Mouse (Mus musculus): ENCODE measurements around the gene Mal. TPM values are rescaled to one million over a fixed set of nuclear protein-coding genes. Genes with fewer than 3 reads are reported as not detected.
A peak's percentile ranks its signal among the peaks of the same experiment; 100 is the strongest.
"Not testable (repeated sequence)": the region's sequence is repeated elsewhere in the genome, so short reads cannot be mapped to it uniquely, and the experiment has no call there.

The Mal gene
- polyA plus RNA-seq, 1 experiment from 2014 or later, result 0.77 TPM

DNA sequence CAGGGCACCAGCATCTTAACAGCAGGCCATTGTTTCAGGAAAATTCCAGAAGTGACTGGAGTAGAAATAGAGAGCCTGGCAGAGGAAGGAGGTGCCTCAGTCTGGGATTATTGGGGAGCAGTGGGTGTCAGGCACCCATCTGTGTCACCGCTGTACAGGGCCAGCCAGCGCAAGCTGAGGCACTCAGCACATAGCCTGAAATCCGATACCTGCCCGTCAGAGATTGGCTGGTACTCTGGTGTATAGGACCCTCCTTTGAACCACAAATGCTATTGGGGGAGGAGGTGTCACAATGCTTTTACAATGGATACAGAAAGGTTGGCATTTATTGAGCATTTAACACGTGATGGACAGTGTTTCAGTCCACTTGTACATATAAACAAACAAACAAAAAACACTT lies 47.5 kb downstream of the Mal start:
- WGBS, result 8% methylated on average over 5 of the region's 5 CpGs
- H3K9me3 ChIP-seq (ENCODE audit: control insufficient read depth, low read length), result no peaks in the 10 kb centered on the region
- peaks cover 8% of the 10 kb centered on the region for H3K4me1 ChIP-seq (ENCODE audit: control insufficient read depth, insufficient read depth, low read length)
- no peaks in the 10 kb centered on the region for H3K27me3 ChIP-seq (ENCODE audit: control insufficient read depth, insufficient read depth, low read length)
- H3K27ac ChIP-seq (ENCODE audit: low read depth, low read length), result no peak overlapping the region
- H3K4me3 ChIP-seq (ENCODE audit: low read depth, low read length), result no peak overlapping the region
- ATAC-seq (ENCODE audit: low FRiP score), result no peak
- H3K36me3 ChIP-seq (ENCODE audit: control insufficient read depth, insufficient read depth, low read length), result peaks cover 6% of the 10 kb centered on the region
- DNase-seq (ENCODE audit: low spot score, missing footprints), result no peak
- H3K9ac ChIP-seq (ENCODE audit: low read length), result no peak overlapping the region
- no peak overlapping the region for H3K4me2 ChIP-seq

DNA sequence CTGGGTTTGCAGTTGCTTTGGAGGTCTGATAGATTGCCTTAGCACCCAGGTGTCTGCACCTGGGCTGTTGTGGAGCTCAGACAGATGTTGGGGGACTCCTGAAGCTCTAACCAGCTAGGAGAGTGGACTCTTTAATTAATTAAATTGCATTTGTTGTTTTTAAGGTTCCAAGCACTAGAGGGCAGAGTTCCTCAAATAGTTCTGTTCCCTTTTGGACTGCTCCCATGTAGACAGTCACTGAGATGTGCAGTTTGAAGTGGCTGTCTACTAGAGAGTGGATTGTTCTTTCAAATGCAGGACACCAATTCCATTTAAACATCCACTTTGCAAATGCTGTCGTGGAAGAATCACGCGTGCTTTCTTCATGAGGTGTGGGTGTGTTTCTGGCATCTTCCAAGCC lies 48.3 kb downstream of the Mal start:
- Histone ChIP-seq H3K9ac (ENCODE audit: low read length) (no peak overlapping the region), H3K36me3 (ENCODE audit: control insufficient read depth, insufficient read depth, low read length) (peaks cover 7% of the 10 kb centered on the region), H3K27me3 (ENCODE audit: control insufficient read depth, insufficient read depth, low read length) (no peaks in the 10 kb centered on the region), H3K9me3 (ENCODE audit: control insufficient read depth, low read length) (no peaks in the 10 kb centered on the region), H3K4me1 (ENCODE audit: control insufficient read depth, insufficient read depth, low read length) (peaks cover 8% of the 10 kb centered on the region), H3K27ac (ENCODE audit: low read depth, low read length) (no peak overlapping the region), H3K4me3 (ENCODE audit: low read depth, low read length) (no peak overlapping the region), H3K4me2 (no peak overlapping the region)
- peak; percentile 85 for DNase-seq (ENCODE audit: low spot score, missing footprints)
- ATAC-seq (ENCODE audit: low FRiP score), result no peak
- WGBS, result 44% methylated on average over 3 of the region's 3 CpGs

DNA sequence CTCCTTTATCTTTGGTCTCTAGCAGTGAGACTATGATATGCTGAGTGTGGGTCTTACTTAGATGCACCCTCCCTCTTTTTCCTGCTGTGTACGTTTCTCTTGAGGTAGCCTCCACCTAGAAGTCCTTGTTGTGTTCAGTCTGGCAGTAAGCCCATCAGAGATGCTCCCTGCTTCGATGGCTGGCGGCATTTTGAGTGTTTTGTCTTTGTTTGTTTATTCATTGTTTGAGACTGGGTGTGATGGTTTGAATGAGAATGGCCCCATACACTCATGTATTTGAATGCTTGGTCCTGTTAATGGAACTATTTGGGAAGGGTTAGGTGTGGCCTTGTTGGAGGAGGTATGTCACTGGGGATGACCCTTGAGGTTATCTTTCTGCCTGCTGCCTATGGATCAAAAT lies 51.3 kb downstream of the Mal start:
- WGBS, result 97% methylated on average over 3 of the region's 3 CpGs
- Histone ChIP-seq H3K4me3 (ENCODE audit: low read depth, low read length) (no peak overlapping the region), H3K9ac (ENCODE audit: low read length) (no peak overlapping the region), H3K27me3 (ENCODE audit: control insufficient read depth, insufficient read depth, low read length) (no peaks in the 10 kb centered on the region), H3K4me1 (ENCODE audit: control insufficient read depth, insufficient read depth, low read length) (peaks cover 8% of the 10 kb centered on the region), H3K27ac (ENCODE audit: low read depth, low read length) (no peak overlapping the region), H3K4me2 (no peak overlapping the region), H3K36me3 (ENCODE audit: control insufficient read depth, insufficient read depth, low read length) (peaks cover 17% of the 10 kb centered on the region), H3K9me3 (ENCODE audit: control insufficient read depth, low read length) (no peaks in the 10 kb centered on the region)
- no peak for DNase-seq (ENCODE audit: low spot score, missing footprints)
- ATAC-seq (ENCODE audit: low FRiP score), result no peak

DNA sequence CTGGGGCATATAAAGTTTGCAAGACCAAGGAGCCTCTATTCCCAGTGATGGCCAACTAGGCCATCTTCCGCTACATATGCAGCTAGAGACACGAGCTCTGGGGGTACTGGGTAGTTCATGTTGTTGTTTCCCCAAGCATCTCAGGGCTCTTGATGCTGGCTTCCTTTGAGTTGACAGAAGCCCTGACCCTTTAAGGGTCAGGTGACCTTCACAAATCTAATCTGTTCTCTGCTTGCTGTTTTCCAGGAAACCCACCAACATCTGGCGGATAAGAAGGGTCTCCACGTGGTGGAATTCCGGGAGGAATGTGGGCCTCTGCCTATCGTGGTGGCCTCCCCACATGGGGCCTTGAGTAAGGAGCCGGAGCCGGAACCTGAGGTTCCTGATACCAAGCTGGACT lies 53.1 kb downstream of the Mal start:
- not testable (repeated sequence) for H3K9me3 ChIP-seq (ENCODE audit: control insufficient read depth, low read length); H3K27me3 ChIP-seq (ENCODE audit: control insufficient read depth, insufficient read depth, low read length); H3K9ac ChIP-seq (ENCODE audit: low read length); H3K4me2 ChIP-seq; H3K4me1 ChIP-seq (ENCODE audit: control insufficient read depth, insufficient read depth, low read length); ATAC-seq (ENCODE audit: low FRiP score); DNase-seq (ENCODE audit: low spot score, missing footprints); H3K4me3 ChIP-seq (ENCODE audit: low read depth, low read length); H3K27ac ChIP-seq (ENCODE audit: low read depth, low read length)
- WGBS, result 84% methylated on average over 4 of the region's 8 CpGs
- peaks cover 21% of the 10 kb centered on the region for H3K36me3 ChIP-seq (ENCODE audit: control insufficient read depth, insufficient read depth, low read length)

DNA sequence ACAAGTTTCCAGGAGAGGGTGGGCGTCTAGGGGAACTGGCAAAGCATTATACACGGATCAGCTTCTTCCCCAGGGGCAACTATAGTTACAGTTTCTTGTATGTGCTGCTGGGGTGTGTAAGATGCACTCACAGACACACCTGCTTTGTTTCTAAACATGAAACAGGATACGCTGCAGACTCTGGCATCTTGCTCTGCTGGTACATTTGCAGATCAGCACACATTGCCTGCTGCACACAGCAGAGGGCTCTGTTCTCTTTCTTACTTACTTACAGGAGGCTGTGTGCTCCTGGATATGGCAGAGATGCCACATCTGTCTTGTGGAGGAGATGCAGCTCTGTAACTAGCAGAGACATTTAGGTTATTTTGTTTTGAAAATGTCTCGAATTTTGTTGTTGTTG lies 65.7 kb downstream of the Mal start:
- no peak overlapping the region for H3K9ac ChIP-seq (ENCODE audit: low read length)
- H3K4me2 ChIP-seq, result no peak overlapping the region
- DNase-seq (ENCODE audit: low spot score, missing footprints) (no peak), ATAC-seq (ENCODE audit: low FRiP score) (no peak)
- no peak overlapping the region for H3K4me3 ChIP-seq (ENCODE audit: low read depth, low read length)
- H3K4me1 ChIP-seq (ENCODE audit: control insufficient read depth, insufficient read depth, low read length), result peaks cover 17% of the 10 kb centered on the region
- 84% methylated on average over 4 of the region's 4 CpGs for WGBS
- no peaks in the 10 kb centered on the region for H3K9me3 ChIP-seq (ENCODE audit: control insufficient read depth, low read length)
- no peak overlapping the region for H3K27ac ChIP-seq (ENCODE audit: low read depth, low read length)
- peaks cover 5% of the 10 kb centered on the region; the same call in 1 of the 2 replicates for H3K36me3 ChIP-seq (ENCODE audit: control insufficient read depth, insufficient read depth, low read length)
- H3K27me3 ChIP-seq (ENCODE audit: control insufficient read depth, insufficient read depth, low read length), result no peaks in the 10 kb centered on the region

DNA sequence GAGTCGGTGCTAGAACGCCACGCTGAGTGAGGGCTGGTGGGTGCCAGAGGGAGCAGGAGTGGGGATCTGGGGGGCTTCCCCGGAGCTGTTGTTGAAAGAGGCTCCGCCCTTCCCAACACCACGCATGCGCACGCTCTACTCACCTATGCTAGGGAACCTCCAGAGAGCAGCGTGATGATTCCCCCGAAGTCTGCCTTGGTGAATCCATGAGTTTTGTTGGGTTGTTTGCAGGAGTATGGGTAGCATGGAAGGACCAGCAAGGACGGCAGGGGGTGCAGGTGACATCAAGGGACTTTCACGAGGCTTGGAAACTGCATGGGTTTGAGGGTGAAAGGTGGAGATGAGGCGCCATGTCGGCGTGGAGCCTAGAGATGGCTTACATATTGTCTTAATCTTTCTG lies 66.3 kb downstream of the Mal start:
- no peak overlapping the region for H3K27ac ChIP-seq (ENCODE audit: low read depth, low read length)
- H3K9me3 ChIP-seq (ENCODE audit: control insufficient read depth, low read length), result no peaks in the 10 kb centered on the region
- H3K4me1 ChIP-seq (ENCODE audit: control insufficient read depth, insufficient read depth, low read length), result peaks cover 17% of the 10 kb centered on the region
- ATAC-seq (ENCODE audit: low FRiP score) (no peak), DNase-seq (ENCODE audit: low spot score, missing footprints) (no peak)
- peaks cover 5% of the 10 kb centered on the region; the same call in 1 of the 2 replicates for H3K36me3 ChIP-seq (ENCODE audit: control insufficient read depth, insufficient read depth, low read length)
- no peak overlapping the region for H3K4me3 ChIP-seq (ENCODE audit: low read depth, low read length)
- H3K9ac ChIP-seq (ENCODE audit: low read length), result no peak overlapping the region
- H3K27me3 ChIP-seq (ENCODE audit: control insufficient read depth, insufficient read depth, low read length), result no peaks in the 10 kb centered on the region
- H3K4me2 ChIP-seq, result no peak overlapping the region
- 82% methylated on average over 15 of the region's 15 CpGs for WGBS

DNA sequence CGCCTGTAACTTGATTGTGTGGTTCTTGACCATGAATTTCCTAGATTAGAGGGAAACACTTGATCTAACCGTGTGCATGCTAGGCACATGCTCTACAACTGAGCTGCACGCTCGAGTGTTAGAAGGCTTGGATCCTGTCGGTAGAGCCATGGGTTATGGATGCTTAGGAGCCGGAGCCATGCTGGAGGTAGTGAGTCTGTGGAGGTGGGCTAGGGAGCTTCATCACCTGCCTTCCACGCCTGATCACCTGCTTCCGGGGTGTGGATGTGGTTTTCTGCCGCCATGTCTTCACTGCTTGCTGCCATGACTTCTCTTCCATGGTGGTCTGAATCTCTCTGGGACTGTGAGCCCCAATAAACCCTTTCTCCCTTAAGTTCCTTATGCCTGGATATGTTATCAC lies 67.6 kb downstream of the Mal start:
- H3K4me1 ChIP-seq (ENCODE audit: control insufficient read depth, insufficient read depth, low read length), result peaks cover 19% of the 10 kb centered on the region
- no peak overlapping the region for H3K27ac ChIP-seq (ENCODE audit: low read depth, low read length)
- no peak overlapping the region for H3K4me3 ChIP-seq (ENCODE audit: low read depth, low read length)
- no peak overlapping the region for H3K9ac ChIP-seq (ENCODE audit: low read length)
- ATAC-seq (ENCODE audit: low FRiP score) (no peak), DNase-seq (ENCODE audit: low spot score, missing footprints) (no peak)
- no peak overlapping the region for H3K4me2 ChIP-seq
- H3K36me3 ChIP-seq (ENCODE audit: control insufficient read depth, insufficient read depth, low read length), result no peaks in the 10 kb centered on the region; the same call in 1 of the 2 replicates
- no peaks in the 10 kb centered on the region for H3K9me3 ChIP-seq (ENCODE audit: control insufficient read depth, low read length)
- 88% methylated on average over 9 of the region's 9 CpGs for WGBS
- no peaks in the 10 kb centered on the region for H3K27me3 ChIP-seq (ENCODE audit: control insufficient read depth, insufficient read depth, low read length)

DNA sequence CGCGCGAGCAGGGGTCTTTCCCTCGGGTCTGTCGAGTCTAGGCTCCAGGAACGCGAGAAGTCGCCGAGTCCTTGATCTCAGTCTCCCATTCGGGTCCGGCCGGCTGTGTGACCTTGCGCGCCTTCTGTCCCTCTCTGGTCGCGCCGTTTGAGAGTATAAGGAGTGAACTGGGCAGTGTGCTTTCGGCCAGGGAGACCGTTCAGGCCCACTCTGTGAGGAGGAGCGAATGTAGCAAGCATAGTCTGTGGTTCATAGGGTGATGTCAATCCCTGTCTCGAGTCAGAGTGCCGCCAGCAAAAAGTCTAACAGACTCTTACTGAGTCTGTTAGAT lies 69.0 kb downstream of the Mal start:
- Histone ChIP-seq H3K4me3 (ENCODE audit: low read depth, low read length) (peak overlapping the region; percentile 92), H3K9me3 (ENCODE audit: control insufficient read depth, low read length) (no peaks in the 10 kb centered on the region), H3K27me3 (ENCODE audit: control insufficient read depth, insufficient read depth, low read length) (no peaks in the 10 kb centered on the region), H3K27ac (ENCODE audit: low read depth, low read length) (peak overlapping the region; percentile 87), H3K4me1 (ENCODE audit: control insufficient read depth, insufficient read depth, low read length) (peaks cover 20% of the 10 kb centered on the region), H3K9ac (ENCODE audit: low read length) (peak overlapping the region; percentile 85), H3K36me3 (ENCODE audit: control insufficient read depth, insufficient read depth, low read length) (no peaks in the 10 kb centered on the region), H3K4me2 (peak overlapping the region; percentile 67)
- WGBS, result under 1% methylated on average over 22 of the region's 22 CpGs
- DNase-seq (ENCODE audit: low spot score, missing footprints) (no peak), ATAC-seq (ENCODE audit: low FRiP score) (peak; percentile 45)

DNA sequence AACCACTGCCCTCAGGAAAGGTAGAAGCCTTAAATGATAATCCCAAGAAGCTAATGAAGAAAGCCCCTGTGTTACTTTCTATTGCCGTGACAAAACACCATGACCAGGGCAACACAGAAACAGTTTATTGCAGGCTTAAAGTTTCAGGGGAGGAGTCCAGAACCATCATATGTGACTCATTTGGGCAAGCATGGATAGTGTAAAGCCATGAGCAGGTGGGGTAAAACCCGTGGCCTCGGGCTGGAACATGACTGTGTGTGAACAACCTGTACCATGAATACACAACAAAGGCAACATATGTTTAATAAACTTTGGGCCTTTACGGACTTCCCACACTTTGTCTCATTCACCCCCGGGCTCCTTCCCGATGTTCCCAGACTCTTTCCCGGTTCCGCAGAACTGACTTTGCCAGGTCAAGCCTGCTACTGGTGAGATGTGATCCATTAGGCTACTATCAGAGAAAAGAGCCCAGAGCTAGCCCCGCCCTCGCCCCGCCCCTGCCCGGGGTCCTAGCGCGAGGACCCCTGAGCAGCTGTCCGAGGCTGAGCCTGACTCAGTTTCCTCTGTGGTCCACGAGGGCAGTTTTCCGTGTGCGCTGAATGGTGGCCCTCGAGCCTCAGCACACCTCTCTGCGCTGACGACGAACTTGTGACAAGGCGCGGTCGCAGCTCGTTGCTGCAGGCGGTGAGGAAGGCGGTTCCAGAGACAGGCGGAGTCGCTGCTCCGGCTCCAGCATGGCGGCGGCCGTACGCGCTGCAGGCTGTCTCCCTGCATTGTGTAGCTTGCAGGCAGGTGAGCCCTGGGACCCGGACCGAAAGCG lies 69.6 kb downstream of the Mal start, which contains the start of the genes Zfp661 and Mrps5:
Zfp661 (minus strand) TSS at position 401 of the 820 bp plus-strand sequence.
Mrps5 (plus strand) TSS at position 529 of the 820 bp plus-strand sequence.
- Histone ChIP-seq H3K36me3 (ENCODE audit: control insufficient read depth, insufficient read depth, low read length) (no peaks in the 10 kb centered on the region), H3K4me2 (peak within 1 kb of the TSS; percentile 67), H3K9ac (ENCODE audit: low read length) (peak within 1 kb of the TSS; percentile 85), H3K4me1 (ENCODE audit: control insufficient read depth, insufficient read depth, low read length) (peaks cover 20% of the 10 kb centered on the region), H3K27me3 (ENCODE audit: control insufficient read depth, insufficient read depth, low read length) (no peaks in the 10 kb centered on the region), H3K4me3 (ENCODE audit: low read depth, low read length) (peak within 1 kb of the TSS; percentile 92), H3K9me3 (ENCODE audit: control insufficient read depth, low read length) (no peaks in the 10 kb centered on the region), H3K27ac (ENCODE audit: low read depth, low read length) (peak within 1 kb of the TSS; percentile 87)
- DNase-seq (ENCODE audit: low spot score, missing footprints) (peak; percentile 99), ATAC-seq (ENCODE audit: low FRiP score) (peak; percentile 88)
- WGBS, result 5% methylated on average over 39 of the region's 39 CpGs
